Mouse (Mus musculus) bone marrow macrophage, adult 2 months (primary cell): ENCODE measurements around the gene Dnah14. TPM values are rescaled to one million over a fixed set of nuclear protein-coding genes. Genes with fewer than 3 reads are reported as not detected.

Source experiments
- H3K27ac ChIP-seq: 2 replicates; pipeline ENCODE4 v1.5.1; 2012; ENCODE audit warnings: low read depth, low read length; ENCODE audit not compliant: insufficient read depth
- H3K4me1 ChIP-seq: 2 replicates; pipeline ENCODE4 v1.6.1; 2012; ENCODE audit warnings: low read length; ENCODE audit not compliant: control insufficient read depth, insufficient read depth
- H3K4me3 ChIP-seq: 2 replicates; pipeline ENCODE4 v1.5.1; 2012; ENCODE audit warnings: mild to moderate bottlenecking, low read length, moderate library complexity; ENCODE audit not compliant: insufficient read depth
- CTCF ChIP-seq: IDR thresholded peaks from 2 replicates; pipeline ENCODE4 v1.5.1; 2012; ENCODE audit warnings: low read depth, mild to moderate bottlenecking, low read length, moderate library complexity
- POLR2A ChIP-seq: IDR thresholded peaks from 2 replicates; pipeline ENCODE4 v1.6.1; 2012; ENCODE audit warnings: mild to moderate bottlenecking, low read depth, low read length, borderline replicate concordance
- polyA plus RNA-seq: library from polyadenylated mRNA; stranded (reverse); fragments of >200 nt; gene quantifications from 2 replicates; pipeline ENCODE4 v1.2.4, GENCODE M21; 2012; ENCODE audit not compliant: missing spikeins, insufficient read depth, insufficient read length

The Dnah14 gene
- polyA plus RNA-seq, 1 experiment, result not detected

- Histone ChIP-seq H3K27ac (no peak overlapping the region), H3K4me3 (no peak overlapping the region), H3K4me1 (no peaks in the 10 kb centered on the region)
- TF ChIP-seq CTCF (no peak), POLR2A (no peak)
Measured at GRCm38 (mm10) chr1:181640383-181640782, 64.0 kb downstream of the Dnah14 start.

GRCm38 (mm10) chr1:181647467-181647866, 71.1 kb downstream of the Dnah14 start:
- no peak for TF ChIP-seq CTCF
- TF ChIP-seq POLR2A, result no peak
- Histone ChIP-seq H3K27ac (no peak overlapping the region), H3K4me3 (no peak overlapping the region), H3K4me1 (no peaks in the 10 kb centered on the region)

GRCm38 (mm10) chr1:181653481-181653880, 77.1 kb downstream of the Dnah14 start:
- no peak overlapping the region for H3K27ac ChIP-seq
- no peaks in the 10 kb centered on the region for H3K4me1 ChIP-seq
- TF ChIP-seq POLR2A (no peak), CTCF (no peak)
- no peak overlapping the region for H3K4me3 ChIP-seq

GRCm38 (mm10) chr1:181656421-181656820, 80.1 kb downstream of the Dnah14 start:
- no peak overlapping the region for H3K4me3 ChIP-seq
- H3K27ac ChIP-seq, result no peak overlapping the region
- TF ChIP-seq CTCF (no peak), POLR2A (no peak)
- H3K4me1 ChIP-seq, result no peaks in the 10 kb centered on the region

GRCm38 (mm10) chr1:181666801-181667200, 90.4 kb downstream of the Dnah14 start:
- no peak for TF ChIP-seq POLR2A
- no peak for TF ChIP-seq CTCF
- Histone ChIP-seq H3K27ac (no peak overlapping the region), H3K4me3 (no peak overlapping the region), H3K4me1 (no peaks in the 10 kb centered on the region)

GRCm38 (mm10) chr1:181694729-181695498, 118.6 kb downstream of the Dnah14 start:
- Histone ChIP-seq H3K27ac (no peak overlapping the region), H3K4me3 (no peak overlapping the region), H3K4me1 (no peaks in the 10 kb centered on the region)
- TF ChIP-seq POLR2A (no peak), CTCF (no peak)

GRCm38 (mm10) chr1:181728707-181729106, 152.3 kb downstream of the Dnah14 start:
- TF ChIP-seq POLR2A (no peak), CTCF (no peak)
- Histone ChIP-seq H3K4me1 (peaks cover 2% of the 10 kb centered on the region), H3K4me3 (no peak overlapping the region), H3K27ac (no peak overlapping the region)

- TF ChIP-seq POLR2A (no peak), CTCF (no peak)
- Histone ChIP-seq H3K27ac (no peak overlapping the region), H3K4me1 (peaks cover 5% of the 10 kb centered on the region), H3K4me3 (no peak overlapping the region)
Measured at GRCm38 (mm10) chr1:181733517-181733916, 157.2 kb downstream of the Dnah14 start.

GRCm38 (mm10) chr1:181740259-181740658, 163.9 kb downstream of the Dnah14 start:
- TF ChIP-seq POLR2A, result no peak
- no peak for TF ChIP-seq CTCF
- Histone ChIP-seq H3K27ac (no peak overlapping the region), H3K4me1 (no peaks in the 10 kb centered on the region), H3K4me3 (no peak overlapping the region)

GRCm38 (mm10) chr1:181742251-181742885, 166.0 kb downstream of the Dnah14 start:
- TF ChIP-seq CTCF (no peak), POLR2A (no peak)

More at GRCm38 (mm10) chr1:181742251-181742885, 166.0 kb downstream of the Dnah14 start:
- H3K4me1 ChIP-seq, result no peaks in the 10 kb centered on the region
- H3K27ac ChIP-seq, result no peak overlapping the region
- no peak overlapping the region for H3K4me3 ChIP-seq
